Mouse (Mus musculus) brain, embryonic 14.5 days (tissue): Measurements from ENCODE around the gene Il1b.

Experiments
- CTCF ChIP-seq: fragments of 200-500 bp; IDR thresholded peaks from 2 replicates; pipeline ENCODE4 v1.5.1; 2012; ENCODE audit warnings: inconsistent platforms, mild to moderate bottlenecking, moderate library complexity, borderline replicate concordance; ENCODE audit not compliant: insufficient read depth, insufficient read length; ENCODE audit errors: extremely low read depth
- POLR2A ChIP-seq: fragments of 200-500 bp; IDR thresholded peaks from 2 replicates; pipeline ENCODE4 v1.6.1; 2012; ENCODE audit warnings: mild to moderate bottlenecking, inconsistent platforms, borderline replicate concordance; ENCODE audit not compliant: poor library complexity, insufficient read depth, insufficient read length, severe bottlenecking; ENCODE audit errors: extremely low read depth

DNA sequence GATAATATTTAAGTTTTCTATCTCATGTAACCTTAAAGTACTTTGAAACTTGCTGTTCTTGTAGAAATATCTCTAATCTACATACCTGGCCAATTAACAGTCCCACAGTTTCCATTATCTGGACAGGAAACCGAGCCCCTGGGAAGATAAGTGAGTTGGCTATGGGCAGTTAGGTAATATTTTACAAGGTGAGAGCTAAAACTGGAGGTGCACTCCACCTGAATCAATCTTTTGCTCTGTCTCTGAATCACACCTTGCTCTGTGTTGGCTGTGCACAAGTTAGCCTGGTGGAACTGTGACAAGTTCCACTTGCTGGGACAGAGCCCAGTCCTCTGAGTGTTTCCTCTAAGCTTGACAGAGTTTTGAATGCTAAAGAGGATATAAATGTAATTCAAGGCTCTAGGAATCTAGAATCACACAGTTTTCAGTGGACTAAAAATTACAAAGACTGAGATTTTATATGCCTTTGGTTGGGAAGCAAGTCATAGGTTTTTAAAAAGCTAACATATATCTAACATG is 48.8 kb downstream of the Il1b start:
- no peak for TF ChIP-seq CTCF
- TF ChIP-seq POLR2A: no peak
